Mouse (Mus musculus) ES-Bruce4 (cell line): ENCODE measurements around the gene Pla1a. TPM values are rescaled to one million over a fixed set of nuclear protein-coding genes. Genes with fewer than 3 reads are reported as not detected.

ENCODE experiments used
- H3K27ac ChIP-seq: 2 replicates; pipeline ENCODE4 v1.5.1; 2012; ENCODE audit warnings: low read length, inconsistent platforms; ENCODE audit not compliant: insufficient read depth
- H3K27me3 ChIP-seq: 2 replicates; pipeline ENCODE4 v1.6.1; 2012; ENCODE audit warnings: mild to moderate bottlenecking, low read length, inconsistent platforms; ENCODE audit not compliant: control insufficient read depth, poor library complexity, insufficient read depth, severe bottlenecking
- H3K36me3 ChIP-seq: 2 replicates; pipeline ENCODE4 v1.6.1; 2012; ENCODE audit warnings: inconsistent platforms, mild to moderate bottlenecking, low read length, moderate library complexity; ENCODE audit not compliant: control insufficient read depth, poor library complexity, insufficient read depth, severe bottlenecking
- H3K4me1 ChIP-seq: one replicate; pipeline ENCODE4 v1.8.1; 2011; ENCODE audit warnings: low read length; ENCODE audit not compliant: control insufficient read depth, insufficient read depth
- H3K4me3 ChIP-seq: 2 replicates; pipeline ENCODE4 v1.5.1; 2011; ENCODE audit warnings: low read depth, mild to moderate bottlenecking, low read length
- H3K9ac ChIP-seq: 2 replicates; pipeline ENCODE4 v1.6.1; 2012; ENCODE audit warnings: low read depth, mild to moderate bottlenecking, inconsistent platforms; ENCODE audit not compliant: poor library complexity, severe bottlenecking
- H3K9me3 ChIP-seq: replicated peaks from 2 replicates; pipeline ENCODE4 v1.6.1; 2012; ENCODE audit warnings: mild to moderate bottlenecking, low read length, inconsistent platforms; ENCODE audit not compliant: control insufficient read depth, poor library complexity, insufficient read depth, severe bottlenecking
- CTCF ChIP-seq: IDR thresholded peaks from one replicate; pipeline ENCODE4 v1.8.1; 2011; ENCODE audit warnings: low read depth, low read length
- EP300 ChIP-seq: IDR thresholded peaks from 2 replicates; pipeline ENCODE4 v1.6.1; 2011; ENCODE audit warnings: low read depth, low read length; ENCODE audit not compliant: insufficient read depth
- POLR2A ChIP-seq: IDR thresholded peaks from one replicate; pipeline ENCODE4 v1.8.1; 2011; ENCODE audit warnings: low read length; ENCODE audit not compliant: insufficient read depth
- polyA plus RNA-seq: library from polyadenylated mRNA; stranded (reverse); fragments of >200 nt; gene quantifications from 2 replicates; pipeline ENCODE4 v1.2.4, GENCODE M21; 2011; ENCODE audit warnings: low read depth; ENCODE audit not compliant: missing spikeins, insufficient read depth, insufficient read length

Gene Pla1a
- polyA plus RNA-seq, 1 experiment: 1.9 TPM

- H3K9ac ChIP-seq: no peak overlapping the region
- H3K36me3 ChIP-seq: no peaks in the 10 kb centered on the region
Measured at GRCm38 (mm10) chr16:38372876-38373275, 60.1 kb downstream of the Pla1a start.

GRCm38 (mm10) chr16:38371705-38372296 is 61.1 kb downstream of the Pla1a start:
- no peak overlapping the region for H3K4me3 ChIP-seq
- H3K27ac ChIP-seq: no peak overlapping the region
- H3K36me3 ChIP-seq: no peaks in the 10 kb centered on the region
- H3K27me3 ChIP-seq: no peaks in the 10 kb centered on the region
- H3K9ac ChIP-seq: no peak overlapping the region
- no peaks in the 10 kb centered on the region for H3K4me1 ChIP-seq
- TF ChIP-seq EP300 (no peak), POLR2A (no peak), CTCF (no peak)
- H3K9me3 ChIP-seq: no peaks in the 10 kb centered on the region

More at GRCm38 (mm10) chr16:38372876-38373275, 60.1 kb downstream of the Pla1a start:
- H3K4me3 ChIP-seq: no peak overlapping the region
- no peak for TF ChIP-seq POLR2A
- no peak for TF ChIP-seq EP300
- TF ChIP-seq CTCF: no peak
- no peaks in the 10 kb centered on the region for H3K9me3 ChIP-seq
- H3K4me1 ChIP-seq: no peaks in the 10 kb centered on the region
- no peak overlapping the region for H3K27ac ChIP-seq
- H3K27me3 ChIP-seq: no peaks in the 10 kb centered on the region

- no peaks in the 10 kb centered on the region for H3K27me3 ChIP-seq
- no peaks in the 10 kb centered on the region for H3K9me3 ChIP-seq
- no peak overlapping the region for H3K9ac ChIP-seq
- H3K4me1 ChIP-seq: no peaks in the 10 kb centered on the region
- no peaks in the 10 kb centered on the region for H3K36me3 ChIP-seq
- H3K27ac ChIP-seq: no peak overlapping the region
- no peak overlapping the region for H3K4me3 ChIP-seq
- TF ChIP-seq POLR2A: no peak
- no peak for TF ChIP-seq EP300
- TF ChIP-seq CTCF: no peak
Measured at GRCm38 (mm10) chr16:38370633-38371374, 62.1 kb downstream of the Pla1a start.

GRCm38 (mm10) chr16:38369992-38370484 is 62.9 kb downstream of the Pla1a start:
- Histone ChIP-seq H3K9me3 (no peaks in the 10 kb centered on the region), H3K36me3 (no peaks in the 10 kb centered on the region), H3K9ac (no peak overlapping the region), H3K4me1 (no peaks in the 10 kb centered on the region), H3K4me3 (no peak overlapping the region), H3K27ac (no peak overlapping the region), H3K27me3 (no peaks in the 10 kb centered on the region)
- no peak for TF ChIP-seq POLR2A
- no peak for TF ChIP-seq CTCF
- no peak for TF ChIP-seq EP300

- H3K27me3 ChIP-seq: no peaks in the 10 kb centered on the region
- H3K36me3 ChIP-seq: no peaks in the 10 kb centered on the region
- TF ChIP-seq CTCF (no peak), EP300 (no peak)
Measured at GRCm38 (mm10) chr16:38369431-38369830, 63.5 kb downstream of the Pla1a start.

GRCm38 (mm10) chr16:38369000-38369399 is 63.9 kb downstream of the Pla1a start:
- Histone ChIP-seq H3K27ac (no peak overlapping the region), H3K9me3 (no peaks in the 10 kb centered on the region), H3K36me3 (no peaks in the 10 kb centered on the region), H3K27me3 (no peaks in the 10 kb centered on the region), H3K4me3 (no peak overlapping the region), H3K4me1 (no peaks in the 10 kb centered on the region), H3K9ac (no peak overlapping the region)
- no peak for TF ChIP-seq POLR2A

More at GRCm38 (mm10) chr16:38369431-38369830, 63.5 kb downstream of the Pla1a start:
- no peaks in the 10 kb centered on the region for H3K9me3 ChIP-seq
- no peak overlapping the region for H3K27ac ChIP-seq
- H3K4me3 ChIP-seq: no peak overlapping the region
- no peaks in the 10 kb centered on the region for H3K4me1 ChIP-seq
- no peak overlapping the region for H3K9ac ChIP-seq
